ENCODE assay signal across 30 mouse cellular contexts in the genomic region with DNA sequence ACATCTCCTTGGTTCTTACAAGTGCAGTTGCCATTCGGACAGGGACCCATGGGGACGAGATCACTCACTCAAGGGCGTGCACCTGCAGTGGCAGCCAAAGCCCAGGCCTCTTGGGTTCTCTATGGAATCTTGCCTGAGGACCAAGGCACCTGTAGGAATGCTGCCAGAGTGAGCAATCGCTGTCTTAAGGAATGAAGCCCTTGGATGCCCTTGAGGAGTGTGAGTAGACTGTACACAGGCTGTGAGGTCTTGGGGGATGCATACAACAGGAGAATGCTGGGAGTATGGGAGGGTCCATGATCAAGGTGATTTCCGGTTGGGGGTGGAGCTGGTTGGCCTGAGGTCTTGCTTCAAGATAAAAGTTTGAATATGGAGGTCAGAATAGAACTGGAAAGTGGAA. TPM values are rescaled to one million over a fixed set of nuclear protein-coding genes. Genes with fewer than 3 reads are reported as not detected.
"Had no signal": no experiment of that assay in that cellular context is flagged by ENCODE, and none has a peak within 500 bp of the region (broad histone marks: within the 10 kb centered on the region; RNA-seq: fewer than 3 reads in every experiment).

No protein-coding gene starts in this region.

- H3K9me3 ChIP-seq: heart, embryonic 13.5 days; heart, embryonic 15.5 days; hindbrain, embryonic 13.5 days; hindbrain, embryonic 15.5 days; kidney, embryonic 15.5 days; limb, embryonic 13.5 days; limb, embryonic 15.5 days had no signal

- H3K4me2 ChIP-seq: heart, embryonic 11.5 days; heart, embryonic 13.5 days; heart, embryonic 15.5 days; hindbrain, embryonic 13.5 days; hindbrain, embryonic 15.5 days; kidney, embryonic 15.5 days; limb, embryonic 13.5 days; limb, embryonic 15.5 days had no signal

- H3K27ac ChIP-seq: heart, adult 2 months; heart, embryonic 13.5 days; heart, embryonic 15.5 days; hindbrain, embryonic 13.5 days; hindbrain, embryonic 15.5 days; hindbrain, postnatal 0 days; kidney, embryonic 15.5 days; kidney, postnatal 0 days; limb, embryonic 13.5 days; limb, embryonic 15.5 days had no signal

- H3K27me3 ChIP-seq: hindbrain, embryonic 13.5 days; hindbrain, embryonic 15.5 days; kidney, embryonic 15.5 days; limb, embryonic 13.5 days; limb, embryonic 15.5 days had no signal

- H3K9ac ChIP-seq: heart, embryonic 13.5 days; heart, embryonic 15.5 days; hindbrain, embryonic 13.5 days; hindbrain, embryonic 15.5 days; kidney, embryonic 15.5 days; limb, embryonic 13.5 days; limb, embryonic 15.5 days had no signal

- H3K36me3 ChIP-seq: heart, embryonic 13.5 days; heart, embryonic 15.5 days; hindbrain, embryonic 13.5 days; hindbrain, embryonic 15.5 days; kidney, embryonic 15.5 days; limb, embryonic 13.5 days; limb, embryonic 15.5 days had no signal

- ATAC-seq: hindbrain, postnatal 0 days; intestine, embryonic 16.5 days had no signal

- H3K4me3 ChIP-seq: heart, adult 2 months; heart, embryonic 13.5 days; heart, embryonic 15.5 days; hindbrain, embryonic 13.5 days; hindbrain, embryonic 15.5 days; kidney, embryonic 15.5 days; limb, embryonic 13.5 days; limb, embryonic 15.5 days had no signal

- DNase-seq: gastrocnemius, postnatal 14 days; gastrocnemius, postnatal 36 days; heart, adult 11 months; heart, adult 2 months; heart, postnatal 14 days; heart, postnatal 36 days; kidney, adult 11 months; kidney, adult 2 months; kidney, adult 9 months; kidney, postnatal 14 days; kidney, postnatal 36 days; layer of hippocampus, adult 9-11 months; layer of hippocampus, postnatal 36 days; left cerebral cortex, postnatal 4 days had no signal

RNA-seq across cellular contexts. Expression of a gene that starts 41.0 kb away (rescaled TPM):
- polyA plus RNA-seq: heart, adult 2 months; heart, embryonic 11.5 days; heart, embryonic 13.5 days; heart, embryonic 15.5 days; heart, postnatal 0 days; hindbrain, embryonic 13.5 days; hindbrain, embryonic 15.5 days; hindbrain, postnatal 0 days; intestine, embryonic 14.5 days; intestine, embryonic 16.5 days; kidney, adult 2 months; kidney, embryonic 15.5 days; kidney, postnatal 0 days; large intestine, adult 2 months; limb, embryonic 11.5 days; limb, embryonic 13.5 days; limb, embryonic 15.5 days; liver, adult 2 months had no signal
